Comparison of ENCODE assay signal across 12 mouse cellular contexts in genomic region chr11:25057543-25057942, GRCm38 (mm10).
A peak's percentile ranks its signal among the peaks of the same experiment; 100 is the strongest.
DNase-seq lines count a peak whose midpoint lies in the region; ATAC-seq lines count a peak whose summit lies in the region.
"Had no signal": no experiment of that assay in that cellular context is flagged by ENCODE, and none has a peak within 500 bp of the region (broad histone marks: within the 10 kb centered on the region; RNA-seq: fewer than 3 reads in every experiment).

No protein-coding gene starts in this region.

- H3K4me3 ChIP-seq in heart, embryonic 12.5 days: no peak overlapping the region
- no peak overlapping the region for H3K4me3 ChIP-seq in embryonic facial prominence, embryonic 11.5 days (ENCODE audit: low read depth, low read length)
- no peak overlapping the region for H3K4me3 ChIP-seq in hindbrain, embryonic 13.5 days
- no peak overlapping the region for H3K4me3 ChIP-seq in midbrain, embryonic 13.5 days (replicated peaks)
- H3K4me3 ChIP-seq: liver, embryonic 15.5 days had no signal

- no peak for ATAC-seq in heart, embryonic 12.5 days (ENCODE audit: insufficient number of reproducible peaks, low FRiP score)
- peak; percentile 78; the same call in 1 of the 2 replicates for ATAC-seq in embryonic facial prominence, embryonic 11.5 days (replicated peaks; ENCODE audit: insufficient number of reproducible peaks, low FRiP score, low TSS enrichment, low read depth)
- ATAC-seq in hindbrain, embryonic 13.5 days (ENCODE audit: low FRiP score): no peak
- ATAC-seq in midbrain, embryonic 13.5 days: peak; percentile 45; the same call in 1 of the 2 replicates
- ATAC-seq in monocyte, adult 5-6 weeks (replicated peaks; ENCODE audit: insufficient number of reproducible peaks, low FRiP score, low TSS enrichment, poor library complexity, severe bottlenecking): no peak
- ATAC-seq: Patski had no signal

- 19% methylated on average over 2 of the region's 2 CpGs for WGBS in heart, embryonic 12.5 days
- WGBS in embryonic facial prominence, embryonic 11.5 days: 10% methylated on average over 2 of the region's 2 CpGs
- 15% methylated on average over 2 of the region's 2 CpGs for WGBS in hindbrain, embryonic 13.5 days
- WGBS in midbrain, embryonic 13.5 days: 12% methylated on average over 2 of the region's 2 CpGs

- intact Hi-C loops in heart, postnatal 36 days (cut with DNase I): no loop called here

- 0 out of 2 replicates have a peak overlapping the region, but pooled peaks have one; percentile 6 for H3K27ac ChIP-seq in heart, embryonic 12.5 days (ENCODE audit: poor library complexity, severe bottlenecking)
- H3K27ac ChIP-seq in embryonic facial prominence, embryonic 11.5 days (replicated peaks; ENCODE audit: low read depth, low read length): 0 out of 2 replicates have a peak overlapping the region, but pooled peaks have one; percentile 10
- no peak overlapping the region for H3K27ac ChIP-seq in hindbrain, embryonic 13.5 days
- no peak overlapping the region for H3K27ac ChIP-seq in midbrain, embryonic 13.5 days
- H3K27ac ChIP-seq: liver, embryonic 15.5 days had no signal

- no peaks in the 10 kb centered on the region for H3K36me3 ChIP-seq in heart, embryonic 12.5 days
- no peaks in the 10 kb centered on the region for H3K36me3 ChIP-seq in embryonic facial prominence, embryonic 11.5 days (replicated peaks; ENCODE audit: control insufficient read depth, insufficient read depth, low read depth, low read length)
- H3K36me3 ChIP-seq in hindbrain, embryonic 13.5 days: peaks cover 2% of the 10 kb centered on the region; the same call in 1 of the 2 replicates
- no peaks in the 10 kb centered on the region for H3K36me3 ChIP-seq in midbrain, embryonic 13.5 days
- H3K36me3 ChIP-seq: liver, embryonic 15.5 days had no signal

- H3K4me1 ChIP-seq in heart, embryonic 12.5 days (replicated peaks): peaks cover 5% of the 10 kb centered on the region
- 0 out of 2 replicates have a peak, but pooled peaks cover 2% of the 10 kb centered on the region for H3K4me1 ChIP-seq in embryonic facial prominence, embryonic 11.5 days (ENCODE audit: control insufficient read depth, insufficient read depth, low read length)
- peaks cover 8% of the 10 kb centered on the region for H3K4me1 ChIP-seq in hindbrain, embryonic 13.5 days (replicated peaks)
- H3K4me1 ChIP-seq in midbrain, embryonic 13.5 days (replicated peaks): peaks cover 9% of the 10 kb centered on the region
- H3K4me1 ChIP-seq: liver, embryonic 15.5 days had no signal

- peaks cover 3% of the 10 kb centered on the region; the same call in 1 of the 2 replicates for H3K9me3 ChIP-seq in heart, embryonic 12.5 days (replicated peaks)
- H3K9me3 ChIP-seq in embryonic facial prominence, embryonic 11.5 days (replicated peaks; ENCODE audit: control insufficient read depth, low read length): no peaks in the 10 kb centered on the region
- H3K9me3 ChIP-seq in hindbrain, embryonic 13.5 days: no peaks in the 10 kb centered on the region
- H3K9me3 ChIP-seq in midbrain, embryonic 13.5 days: no peaks in the 10 kb centered on the region; the same call in 1 of the 2 replicates
- H3K9me3 ChIP-seq: liver, embryonic 15.5 days had no signal

- H3K27me3 ChIP-seq in heart, embryonic 12.5 days (replicated peaks): no peaks in the 10 kb centered on the region
- no peaks in the 10 kb centered on the region for H3K27me3 ChIP-seq in embryonic facial prominence, embryonic 11.5 days (ENCODE audit: control insufficient read depth, insufficient read depth, low read length)
- no peaks in the 10 kb centered on the region for H3K27me3 ChIP-seq in hindbrain, embryonic 13.5 days
- H3K27me3 ChIP-seq in midbrain, embryonic 13.5 days: no peaks in the 10 kb centered on the region
- H3K27me3 ChIP-seq: liver, embryonic 15.5 days; Patski had no signal

- peak overlapping the region; percentile 43 for H3K4me2 ChIP-seq in heart, embryonic 12.5 days
- no peak overlapping the region for H3K4me2 ChIP-seq in embryonic facial prominence, embryonic 11.5 days (ENCODE audit: low read depth, low read length)
- peak overlapping the region; percentile 40 for H3K4me2 ChIP-seq in hindbrain, embryonic 13.5 days
- peak overlapping the region; percentile 42 for H3K4me2 ChIP-seq in midbrain, embryonic 13.5 days (replicated peaks)
- H3K4me2 ChIP-seq: liver, embryonic 15.5 days had no signal

- H3K9ac ChIP-seq in heart, embryonic 12.5 days: no peak overlapping the region
- no peak overlapping the region for H3K9ac ChIP-seq in embryonic facial prominence, embryonic 11.5 days (replicated peaks; ENCODE audit: low read length)
- no peak overlapping the region for H3K9ac ChIP-seq in hindbrain, embryonic 13.5 days
- H3K9ac ChIP-seq in midbrain, embryonic 13.5 days (replicated peaks): no peak overlapping the region
- H3K9ac ChIP-seq: liver, embryonic 15.5 days had no signal

- DNase-seq in heart, postnatal 36 days: no peak
- DNase-seq in embryonic facial prominence, embryonic 11.5 days (ENCODE audit: low spot score): peak; percentile 43
- DNase-seq in frontal cortex, postnatal 14 days (ENCODE audit: low spot score in 2 of 2): no peak
- DNase-seq in urinary bladder, postnatal 10 days (ENCODE audit: low spot score): no peak
- DNase-seq: B cell, adult 2 months; heart, adult 11 months had no signal

Comparison
In these comparisons a context has a peak if more than half of its experiments do, and no peak if none do; other contexts are left out.
1. ATAC-seq: peak in embryonic facial prominence, embryonic 11.5 days (single experiment) and midbrain, embryonic 13.5 days (single experiment); none in heart, embryonic 12.5 days (single experiment), hindbrain, embryonic 13.5 days (single experiment) and monocyte, adult 5-6 weeks (single experiment).
2. H3K27ac ChIP-seq: peak in heart, embryonic 12.5 days (single experiment) and embryonic facial prominence, embryonic 11.5 days (single experiment); none in hindbrain, embryonic 13.5 days (single experiment) and midbrain, embryonic 13.5 days (single experiment).